Mouse (Mus musculus): ENCODE measurements around the gene Zdhhc3. TPM values are rescaled to one million over a fixed set of nuclear protein-coding genes. Genes with fewer than 3 reads are reported as not detected.

The Zdhhc3 gene
- total and polyA plus RNA-seq, 2 experiments from 2014 or later, result 75.5 to 85.3 TPM

GRCm38 (mm10) chr9:123153121-123153520 is 40.1 kb upstream of the Zdhhc3 start:
- no peak for DNase-seq
- no peak overlapping the region for H3K27ac ChIP-seq (ENCODE audit: low read depth, low read length)
- no peak overlapping the region for H3K9ac ChIP-seq
- ATAC-seq, result no peak
- no peaks in the 10 kb centered on the region for H3K9me3 ChIP-seq (ENCODE audit: low read length)
- 91% methylated on average over 2 of the region's 2 CpGs for WGBS
- no peak for TF ChIP-seq CTCF (IDR thresholded peaks at IDR 0.05; ENCODE audit: low read depth)
- H3K4me2 ChIP-seq (ENCODE audit: low read depth), result no peak overlapping the region
- H3K27me3 ChIP-seq (ENCODE audit: insufficient read depth, low read length), result no peaks in the 10 kb centered on the region
- no peaks in the 10 kb centered on the region for H3K4me1 ChIP-seq (ENCODE audit: insufficient read depth)
- no peak overlapping the region for H3K4me3 ChIP-seq (ENCODE audit: low read depth, low read length)
- no peaks in the 10 kb centered on the region; the same call in 1 of the 2 replicates for H3K36me3 ChIP-seq (ENCODE audit: insufficient read depth)

- no peak for TF ChIP-seq CTCF (IDR thresholded peaks at IDR 0.05; ENCODE audit: low read depth)
- Histone ChIP-seq H3K9me3 (ENCODE audit: low read length) (no peaks in the 10 kb centered on the region), H3K4me1 (ENCODE audit: insufficient read depth) (no peaks in the 10 kb centered on the region), H3K9ac (no peak overlapping the region), H3K4me2 (ENCODE audit: low read depth) (no peak overlapping the region), H3K4me3 (ENCODE audit: low read depth, low read length) (no peak overlapping the region), H3K27ac (ENCODE audit: low read depth, low read length) (no peak overlapping the region), H3K36me3 (ENCODE audit: insufficient read depth) (no peaks in the 10 kb centered on the region; the same call in 1 of the 2 replicates), H3K27me3 (ENCODE audit: insufficient read depth, low read length) (no peaks in the 10 kb centered on the region)
- 79% methylated on average over 3 of the region's 3 CpGs for WGBS
- ATAC-seq (no peak), DNase-seq (no peak)
These were observed 39.0 kb upstream of the Zdhhc3 start for GRCm38 (mm10) chr9:123152026-123152425.

GRCm38 (mm10) chr9:123151561-123151960 is 38.6 kb upstream of the Zdhhc3 start:
- WGBS, result 58% methylated on average over 1 of the region's 1 CpGs
- no peak for TF ChIP-seq CTCF (IDR thresholded peaks at IDR 0.05; ENCODE audit: low read depth)
- Histone ChIP-seq H3K36me3 (ENCODE audit: insufficient read depth) (no peaks in the 10 kb centered on the region; the same call in 1 of the 2 replicates), H3K9me3 (ENCODE audit: low read length) (no peaks in the 10 kb centered on the region), H3K9ac (no peak overlapping the region), H3K27me3 (ENCODE audit: insufficient read depth, low read length) (no peaks in the 10 kb centered on the region), H3K27ac (ENCODE audit: low read depth, low read length) (no peak overlapping the region), H3K4me2 (ENCODE audit: low read depth) (no peak overlapping the region), H3K4me1 (ENCODE audit: insufficient read depth) (no peaks in the 10 kb centered on the region), H3K4me3 (ENCODE audit: low read depth, low read length) (no peak overlapping the region)
- ATAC-seq (no peak), DNase-seq (no peak)

- DNase-seq, result no peak
- H3K9ac ChIP-seq, result no peak within 1 kb of the TSS
- no peak within 1 kb of the TSS for H3K27ac ChIP-seq (ENCODE audit: low read depth, low read length)
- no peak for ATAC-seq
- no peaks in the 10 kb centered on the region for H3K27me3 ChIP-seq (ENCODE audit: insufficient read depth, low read length)
- H3K36me3 ChIP-seq (ENCODE audit: insufficient read depth), result no peaks in the 10 kb centered on the region; the same call in 1 of the 2 replicates
- no peak within 1 kb of the TSS for H3K4me2 ChIP-seq (ENCODE audit: low read depth)
- no peak for TF ChIP-seq CTCF (IDR thresholded peaks at IDR 0.05; ENCODE audit: low read depth)
- no peaks in the 10 kb centered on the region for H3K4me1 ChIP-seq (ENCODE audit: insufficient read depth)
- no peak within 1 kb of the TSS for H3K4me3 ChIP-seq (ENCODE audit: low read depth, low read length)
- no peaks in the 10 kb centered on the region for H3K9me3 ChIP-seq (ENCODE audit: low read length)
- WGBS, result 75% methylated on average over 5 of the region's 5 CpGs
These were observed 37.4 kb upstream of the Zdhhc3 start, which contains the start of gene Clec3b for GRCm38 (mm10) chr9:123150241-123151020. Gene Clec3b (plus strand): TSS chr9:123150946.

- H3K36me3 ChIP-seq (ENCODE audit: insufficient read depth), result no peaks in the 10 kb centered on the region
- no peak for TF ChIP-seq CTCF (IDR thresholded peaks at IDR 0.05; ENCODE audit: low read depth)
- ATAC-seq, result no peak
- H3K9ac ChIP-seq, result no peak overlapping the region
- DNase-seq, result no peak
- H3K4me2 ChIP-seq (ENCODE audit: low read depth), result no peak overlapping the region
- no peak overlapping the region for H3K27ac ChIP-seq (ENCODE audit: low read depth, low read length)
- H3K4me3 ChIP-seq (ENCODE audit: low read depth, low read length), result no peak overlapping the region
- no peaks in the 10 kb centered on the region for H3K9me3 ChIP-seq (ENCODE audit: low read length)
- H3K4me1 ChIP-seq (ENCODE audit: insufficient read depth), result no peaks in the 10 kb centered on the region
- WGBS, result 83% methylated on average over 5 of the region's 5 CpGs
- no peaks in the 10 kb centered on the region for H3K27me3 ChIP-seq (ENCODE audit: insufficient read depth, low read length)
These were observed 35.4 kb upstream of the Zdhhc3 start for GRCm38 (mm10) chr9:123148430-123148829.

GRCm38 (mm10) chr9:123139887-123140614 is 27.0 kb upstream of the Zdhhc3 start:
- ATAC-seq (no peak), DNase-seq (no peak)
- Histone ChIP-seq H3K4me3 (ENCODE audit: low read depth, low read length) (no peak overlapping the region), H3K27ac (ENCODE audit: low read depth, low read length) (no peak overlapping the region), H3K4me2 (ENCODE audit: low read depth) (no peak overlapping the region), H3K4me1 (ENCODE audit: insufficient read depth) (no peaks in the 10 kb centered on the region), H3K36me3 (ENCODE audit: insufficient read depth) (peaks cover 46% of the 10 kb centered on the region), H3K9ac (no peak overlapping the region), H3K27me3 (ENCODE audit: insufficient read depth, low read length) (no peaks in the 10 kb centered on the region), H3K9me3 (ENCODE audit: low read length) (no peaks in the 10 kb centered on the region)
- no peak for TF ChIP-seq CTCF (IDR thresholded peaks at IDR 0.05; ENCODE audit: low read depth)
- WGBS, result 72% methylated on average over 4 of the region's 4 CpGs

Measured in forebrain, postnatal 0 days (tissue).